Mouse (Mus musculus): ENCODE data around the gene Olfr1280.
"Not testable (repeated sequence)": the region's sequence is repeated elsewhere in the genome, so short reads cannot be mapped to it uniquely, and the experiment has no call there.

Olfr1280 gene

GRCm38 (mm10) chr2:111313717-111314116 is at the start of gene Olfr1280:
Gene Olfr1280 (plus strand): TSS chr2:111314017.
- DNase-seq (ENCODE audit: low spot score) = no peak

GRCm38 (mm10) chr2:111274006-111274405 is 39.8 kb upstream of the Olfr1280 start, which contains the start of gene Olfr1277:
Gene Olfr1277 (minus strand): TSS chr2:111274106.
- DNase-seq (ENCODE audit: low spot score) = no peak

- no peak for DNase-seq (ENCODE audit: low spot score)
Observed at GRCm38 (mm10) chr2:111289836-111290235, 24.0 kb upstream of the Olfr1280 start, which contains the start of gene Olfr1278. Gene Olfr1278 (plus strand): TSS chr2:111290136.

GRCm38 (mm10) chr2:111298541-111298940 is 15.3 kb upstream of the Olfr1280 start:
- no peak for DNase-seq (ENCODE audit: low spot score)

GRCm38 (mm10) chr2:111300374-111300773 is 13.4 kb upstream of the Olfr1280 start, which contains the start of gene Olfr1279:
Gene Olfr1279 (plus strand): TSS chr2:111300635.
- DNase-seq (ENCODE audit: low spot score) = no peak

- no peak for DNase-seq (ENCODE audit: low spot score)
Observed at GRCm38 (mm10) chr2:111326220-111326619, 12.4 kb downstream of the Olfr1280 start, which contains the start of gene Olfr1281. Gene Olfr1281 (plus strand): TSS chr2:111326520.

GRCm38 (mm10) chr2:111333721-111334120 is 19.9 kb downstream of the Olfr1280 start:
- not testable (repeated sequence) for DNase-seq (ENCODE audit: low spot score)

- DNase-seq (ENCODE audit: low spot score) = no peak
Observed at GRCm38 (mm10) chr2:111335976-111336375, 22.2 kb downstream of the Olfr1280 start, which contains the start of gene Olfr1282. Gene Olfr1282 (minus strand): TSS chr2:111336076.

GRCm38 (mm10) chr2:111366490-111366889 is 52.7 kb downstream of the Olfr1280 start, which contains the start of gene Olfr1283:
Gene Olfr1283 (plus strand): TSS chr2:111366790.
- no peak for DNase-seq (ENCODE audit: low spot score)

- DNase-seq (ENCODE audit: low spot score) = no peak
Observed at GRCm38 (mm10) chr2:111375222-111375621, 61.4 kb downstream of the Olfr1280 start, which contains the start of gene Olfr1284. Gene Olfr1284 (plus strand): TSS chr2:111375522.

All from yolk sac, embryonic 10.5 days (tissue).